Mouse (Mus musculus) forebrain, embryonic 16.5 days (tissue): ENCODE data around the gene Degs2. TPM values are rescaled to one million over a fixed set of nuclear protein-coding genes. Genes with fewer than 3 reads are reported as not detected.

ENCODE experiments used
- ATAC-seq: fragments of 200-750 bp; cut with Nextera tagmentation; 2 replicates; pipeline ENCODE4 v1.8.0; 2017; ENCODE audit warnings: mild to moderate bottlenecking, moderate library complexity
- H3K27ac ChIP-seq: fragments of 300-500 bp; sonication (generic); 2 replicates; pipeline ENCODE4 v1.5.1; 2014; ENCODE audit warnings: low read length, control low read depth
- H3K27me3 ChIP-seq: fragments of 300-500 bp; sonication (generic); replicated peaks from 2 replicates; pipeline ENCODE4 v1.6.1; 2014; ENCODE audit warnings: low read length; ENCODE audit not compliant: control insufficient read depth, insufficient read depth
- H3K36me3 ChIP-seq: fragments of 300-500 bp; sonication (generic); 2 replicates; pipeline ENCODE4 v1.6.1; 2014; ENCODE audit not compliant: control insufficient read depth, insufficient read depth
- H3K4me1 ChIP-seq: fragments of 300-500 bp; sonication (generic); replicated peaks from 2 replicates; pipeline ENCODE4 v1.6.1; 2014; ENCODE audit warnings: low read length; ENCODE audit not compliant: control insufficient read depth, insufficient read depth
- H3K4me2 ChIP-seq: fragments of 300-500 bp; sonication (generic); 2 replicates; pipeline ENCODE4 v1.6.1; 2014; ENCODE audit warnings: mild to moderate bottlenecking, low read length, control low read depth
- H3K4me3 ChIP-seq: fragments of 300-500 bp; sonication (generic); replicated peaks from 2 replicates; pipeline ENCODE4 v1.5.1; 2014; ENCODE audit warnings: mild to moderate bottlenecking, low read length, control low read depth
- H3K9ac ChIP-seq: fragments of 300-500 bp; sonication (generic); replicated peaks from 2 replicates; pipeline ENCODE4 v1.6.1; 2014; ENCODE audit warnings: low read depth, low read length, control low read depth
- H3K9me3 ChIP-seq: fragments of 300-500 bp; sonication (generic); 2 replicates; pipeline ENCODE4 v1.6.1; 2016; ENCODE audit warnings: low read length; ENCODE audit not compliant: control insufficient read depth
- WGBS: fragments of 180-500 bp; shearing (Covaris S2); extraction: QIAGEN DNeasy Blood & Tissue Kit; methylation state at CpG from one replicate; pipeline ENCODE4 v1.1.7; 2014; 5-methylcytosine and 5-hydroxymethylcytosine counted together
- polyA plus RNA-seq: library from polyadenylated mRNA; unstranded; fragments of >200 nt; fragmentation: Nextera tagmentation; extraction: Ambion mirVana; gene quantifications from 2 replicates; pipeline ENCODE4 v1.2.1, GENCODE M21; 2015

The Degs2 gene
- polyA plus RNA-seq, 1 experiment from 2014 or later: 2.6 TPM

DNA sequence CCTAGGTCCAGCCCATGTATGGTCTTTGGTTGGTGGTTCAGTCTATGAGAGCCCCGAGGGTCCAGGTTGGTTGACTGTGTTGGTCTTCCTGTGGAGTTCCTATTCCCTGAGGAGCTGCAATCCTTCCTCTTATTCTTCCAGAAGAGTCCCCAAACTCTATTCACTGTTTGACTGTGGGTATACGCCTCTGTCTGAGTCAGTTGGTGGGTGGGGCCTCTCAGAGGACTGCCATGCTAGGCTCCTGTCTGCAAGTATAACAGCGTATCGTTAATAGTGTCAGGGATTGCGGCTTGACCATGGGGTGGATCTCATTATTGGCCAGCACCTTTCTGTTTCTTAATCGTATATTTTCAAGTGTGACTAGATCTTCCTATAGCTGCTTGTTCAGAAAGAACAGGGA is 7.3 kb upstream of the Degs2 start:
- ATAC-seq: no peak
- Histone ChIP-seq H3K27ac (no peak overlapping the region), H3K9me3 (no peaks in the 10 kb centered on the region), H3K4me2 (no peak overlapping the region), H3K4me3 (no peak overlapping the region), H3K36me3 (no peaks in the 10 kb centered on the region), H3K27me3 (no peaks in the 10 kb centered on the region; the same call in 1 of the 2 replicates), H3K9ac (no peak overlapping the region), H3K4me1 (no peaks in the 10 kb centered on the region)
- 83% methylated on average over 6 of the region's 6 CpGs for WGBS

GRCm38 (mm10) chr12:108706129-108706528 is 4.0 kb upstream of the Degs2 start:
- 45% methylated on average over 7 of the region's 7 CpGs for WGBS

DNA sequence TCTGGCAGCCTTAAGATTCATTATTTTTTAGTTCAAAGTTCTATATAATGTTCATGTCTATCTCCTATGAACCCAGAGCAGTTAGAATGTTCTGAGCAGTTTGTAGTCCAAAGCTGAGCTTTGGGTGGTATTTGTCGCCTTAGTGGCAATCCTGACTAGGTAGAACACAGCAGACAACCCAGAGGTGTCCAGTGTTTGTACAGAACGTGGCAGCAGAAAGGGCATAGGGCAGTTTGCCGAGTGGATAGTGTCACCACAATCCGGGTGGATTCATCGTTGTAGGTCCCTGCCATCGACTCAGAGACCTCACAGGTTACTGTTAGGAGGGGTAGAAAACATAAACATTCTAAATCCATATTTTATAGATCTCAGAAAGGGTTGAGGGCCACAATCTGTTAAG is 3.4 kb upstream of the Degs2 start:
- no peak for ATAC-seq
- Histone ChIP-seq H3K9ac (no peak overlapping the region), H3K27ac (no peak overlapping the region), H3K36me3 (no peaks in the 10 kb centered on the region), H3K27me3 (peaks cover 22% of the 10 kb centered on the region), H3K4me2 (no peak overlapping the region), H3K9me3 (no peaks in the 10 kb centered on the region), H3K4me1 (peaks cover 7% of the 10 kb centered on the region), H3K4me3 (no peak overlapping the region)
- WGBS: 76% methylated on average over 6 of the region's 6 CpGs

More at GRCm38 (mm10) chr12:108706129-108706528, 4.0 kb upstream of the Degs2 start:
- no peak overlapping the region for H3K4me3 ChIP-seq
- H3K4me1 ChIP-seq: peaks cover 7% of the 10 kb centered on the region
- no peaks in the 10 kb centered on the region for H3K9me3 ChIP-seq
- no peak overlapping the region for H3K27ac ChIP-seq
- H3K36me3 ChIP-seq: no peaks in the 10 kb centered on the region
- peaks cover 17% of the 10 kb centered on the region for H3K27me3 ChIP-seq
- H3K9ac ChIP-seq: no peak overlapping the region
- ATAC-seq: no peak
- H3K4me2 ChIP-seq: no peak overlapping the region

DNA sequence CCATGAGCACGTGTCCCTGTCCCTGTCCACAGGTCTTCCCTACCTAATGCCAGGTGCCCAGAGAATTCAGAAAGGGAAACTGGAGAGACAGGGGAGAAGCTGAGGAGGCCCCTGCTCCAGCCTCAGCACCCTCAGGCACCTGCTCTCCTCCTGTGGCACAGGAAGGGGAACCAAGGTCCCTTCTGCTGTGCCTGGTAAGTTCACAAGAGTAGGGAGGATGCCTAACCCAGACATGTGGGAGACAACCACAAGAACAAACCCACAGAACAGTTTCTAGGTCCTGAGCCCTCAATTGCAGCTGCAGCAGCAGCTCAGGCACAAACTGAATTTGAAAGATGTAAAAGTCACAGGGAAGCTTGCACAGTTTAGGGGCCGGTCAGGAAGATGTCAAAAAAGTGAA is 894 bp downstream of the Degs2 start:
- ATAC-seq: no peak
- H3K36me3 ChIP-seq: no peaks in the 10 kb centered on the region
- peaks cover 22% of the 10 kb centered on the region for H3K27me3 ChIP-seq
- H3K27ac ChIP-seq: no peak overlapping the region
- peaks cover 7% of the 10 kb centered on the region for H3K4me1 ChIP-seq
- no peak overlapping the region for H3K9ac ChIP-seq
- no peaks in the 10 kb centered on the region for H3K9me3 ChIP-seq
- 54% methylated on average over 2 of the region's 2 CpGs for WGBS
- no peak overlapping the region for H3K4me3 ChIP-seq
- H3K4me2 ChIP-seq: no peak overlapping the region

GRCm38 (mm10) chr12:108700037-108700436 is 2.1 kb downstream of the Degs2 start:
- H3K4me2 ChIP-seq: no peak overlapping the region
- H3K4me1 ChIP-seq: peaks cover 7% of the 10 kb centered on the region
- no peak overlapping the region for H3K4me3 ChIP-seq
- WGBS: 76% methylated on average over 5 of the region's 5 CpGs
- no peak for ATAC-seq
- no peaks in the 10 kb centered on the region for H3K36me3 ChIP-seq
- no peaks in the 10 kb centered on the region for H3K9me3 ChIP-seq
- no peak overlapping the region for H3K9ac ChIP-seq
- peaks cover 22% of the 10 kb centered on the region for H3K27me3 ChIP-seq
- H3K27ac ChIP-seq: no peak overlapping the region

DNA sequence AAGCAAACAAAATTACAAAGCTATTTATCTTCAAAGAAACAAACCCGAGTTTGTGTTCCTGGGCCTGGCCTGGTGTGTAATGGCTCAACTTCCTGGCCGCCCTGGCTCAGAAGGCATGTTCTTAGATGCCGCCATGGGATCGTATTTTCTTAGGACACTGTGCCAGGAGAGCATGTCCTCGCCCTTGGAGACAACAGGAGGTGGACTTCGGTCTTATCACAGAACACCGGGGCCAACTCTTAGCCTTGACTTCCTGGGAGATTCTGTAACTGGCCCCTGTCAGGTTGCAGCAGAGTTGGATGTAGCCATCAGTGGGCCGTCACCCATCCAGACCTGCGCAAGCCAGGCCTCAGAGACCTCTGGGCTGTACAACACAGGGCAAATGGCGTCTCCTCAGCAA is 2.5 kb downstream of the Degs2 start:
- Histone ChIP-seq H3K4me3 (no peak overlapping the region), H3K27me3 (peaks cover 22% of the 10 kb centered on the region), H3K4me2 (no peak overlapping the region), H3K4me1 (peaks cover 7% of the 10 kb centered on the region), H3K9ac (no peak overlapping the region), H3K27ac (no peak overlapping the region), H3K9me3 (no peaks in the 10 kb centered on the region), H3K36me3 (no peaks in the 10 kb centered on the region)
- WGBS: 85% methylated on average over 10 of the region's 10 CpGs
- no peak for ATAC-seq

DNA sequence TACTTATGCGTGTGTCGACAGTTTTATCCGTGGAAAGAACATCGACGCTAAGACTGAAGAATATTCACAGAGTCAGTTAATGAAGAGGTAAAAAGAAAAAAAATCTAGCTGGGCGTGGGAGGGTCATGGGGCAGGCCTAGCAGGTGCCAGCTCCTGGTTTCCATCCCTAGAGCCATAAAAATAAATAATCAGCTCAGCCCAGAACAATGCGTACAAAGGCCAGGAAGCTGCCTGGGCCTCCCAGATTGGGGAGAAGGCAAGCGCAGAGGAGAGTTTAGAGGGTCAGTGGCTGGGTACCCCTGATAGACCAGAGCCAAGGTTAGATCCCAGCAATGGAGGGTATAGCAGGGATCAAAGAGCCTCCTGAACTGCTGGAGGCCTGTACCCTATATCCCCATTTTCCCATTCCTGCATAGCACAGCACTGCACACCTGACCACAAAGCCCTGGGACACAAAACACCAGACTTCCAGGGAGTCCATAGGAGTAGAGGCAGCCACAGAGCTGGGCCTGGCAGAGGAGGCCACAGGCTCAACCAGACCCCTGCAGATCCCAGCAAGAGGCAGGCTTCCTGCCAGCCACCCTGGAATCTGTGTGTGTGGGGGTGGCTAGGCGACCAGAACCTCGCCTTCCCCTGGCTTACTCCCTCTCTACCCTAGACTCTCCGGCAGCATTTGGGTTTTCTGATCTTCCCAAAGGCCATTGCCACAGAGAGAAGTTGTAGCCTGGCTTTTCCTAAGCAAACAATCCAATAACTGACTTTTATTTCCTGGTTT is 3.2 kb downstream of the Degs2 start:
- Histone ChIP-seq H3K9me3 (no peaks in the 10 kb centered on the region), H3K4me3 (no peak overlapping the region), H3K27ac (no peak overlapping the region), H3K9ac (no peak overlapping the region), H3K4me2 (no peak overlapping the region), H3K27me3 (peaks cover 22% of the 10 kb centered on the region), H3K4me1 (peaks cover 7% of the 10 kb centered on the region), H3K36me3 (no peaks in the 10 kb centered on the region)
- WGBS: 71% methylated on average over 11 of the region's 11 CpGs
- no peak for ATAC-seq

- H3K36me3 ChIP-seq: no peaks in the 10 kb centered on the region
- no peak for ATAC-seq
- no peak overlapping the region for H3K9ac ChIP-seq
- no peak overlapping the region for H3K4me3 ChIP-seq
- H3K4me1 ChIP-seq: no peaks in the 10 kb centered on the region
- no peak overlapping the region for H3K27ac ChIP-seq
- no peaks in the 10 kb centered on the region for H3K27me3 ChIP-seq
- no peaks in the 10 kb centered on the region for H3K9me3 ChIP-seq
- WGBS: 81% methylated on average over 1 of the region's 1 CpGs
- no peak overlapping the region for H3K4me2 ChIP-seq
These were observed 7.9 kb downstream of the Degs2 start for GRCm38 (mm10) chr12:108694223-108694622.

- H3K27ac ChIP-seq: no peak overlapping the region
- WGBS: 67% methylated on average over 2 of the region's 2 CpGs
- peak; percentile 17; the same call in 1 of the 2 replicates for ATAC-seq
These were observed 8.5 kb downstream of the Degs2 start for GRCm38 (mm10) chr12:108693592-108693991.

More at GRCm38 (mm10) chr12:108693592-108693991, 8.5 kb downstream of the Degs2 start:
- H3K27me3 ChIP-seq: no peaks in the 10 kb centered on the region
- no peak overlapping the region for H3K9ac ChIP-seq
- H3K4me1 ChIP-seq: no peaks in the 10 kb centered on the region
- H3K4me3 ChIP-seq: no peak overlapping the region
- peaks cover 2% of the 10 kb centered on the region; the same call in 1 of the 2 replicates for H3K36me3 ChIP-seq
- H3K9me3 ChIP-seq: no peaks in the 10 kb centered on the region
- H3K4me2 ChIP-seq: no peak overlapping the region
